Mouse (Mus musculus) left cerebral cortex, postnatal 4 days (tissue): ENCODE measurements at regions not wholly inside any gene's neighbourhood (a gene's known extent, or its start where the extent isn't known, plus 50 kb on each side); places are given as distances from the start of the nearest gene placed in this dataset.

Experiments
- DNase-seq: peaks from one replicate; pipeline ENCODE4 v3.0.0-alpha.2; 2022
- intact Hi-C: fragments of 180-260 bp; cut with DNase I; formaldehyde crosslinking; loops from one replicate; pipeline ENCODE4 v1.15.1; 2025

GRCm38 (mm10) chr5:133365771-133366170, 733.7 kb upstream of the Castor2 start:
- intact Hi-C loops = no loop called here
- peak; percentile 88 for DNase-seq

GRCm38 (mm10) chr5:133347516-133347915, 752.0 kb upstream of the Castor2 start:
- DNase-seq = no peak
- intact Hi-C loops = no loop called here

DNA sequence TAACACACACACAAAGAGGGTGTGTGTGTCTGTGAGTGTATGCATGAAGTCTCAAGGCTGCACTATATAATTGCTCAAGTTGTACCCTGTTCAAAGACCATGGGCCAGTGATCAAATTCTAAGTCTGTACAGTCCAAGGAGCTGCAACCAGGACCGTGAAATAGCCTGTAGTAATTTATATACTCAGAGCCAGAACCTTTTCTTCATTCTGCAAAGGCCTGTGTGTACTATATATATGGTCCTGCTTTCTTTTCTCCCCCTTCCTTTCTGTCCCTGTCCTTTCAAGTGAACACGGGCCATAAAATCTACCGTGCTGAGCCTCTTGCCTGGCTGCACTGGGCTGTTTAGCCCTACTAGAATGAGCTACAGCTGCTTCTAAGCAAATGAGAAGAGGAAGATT, 757.5 kb upstream of the Castor2 start:
- intact Hi-C loops = no loop called here
- no peak for DNase-seq

DNA sequence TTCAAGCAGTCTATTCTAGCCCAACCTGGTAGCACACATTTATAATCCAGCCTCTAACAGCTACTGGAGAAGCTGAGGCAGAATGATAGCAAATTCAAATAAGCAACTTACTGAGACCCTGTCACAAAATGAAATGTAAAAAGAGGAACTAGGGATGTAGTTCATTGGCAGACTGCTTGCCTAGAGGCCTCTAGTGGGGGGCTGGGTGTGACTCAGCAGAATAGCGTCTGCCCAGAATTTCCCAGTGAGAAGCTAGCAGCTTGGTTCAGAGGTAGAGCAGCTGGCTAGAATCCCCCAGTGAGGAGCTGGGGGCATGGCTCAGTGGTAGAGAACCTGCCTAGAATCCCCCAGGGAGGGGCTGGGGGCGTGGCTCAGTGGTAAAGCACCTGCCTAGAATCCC, 777.5 kb upstream of the Auts2 start:
- intact Hi-C loops = no loop called here
- no peak for DNase-seq

- intact Hi-C loops = no loop called here
- DNase-seq = no peak
These were observed 777.1 kb upstream of the Auts2 start for GRCm38 (mm10) chr5:133320206-133320605.

DNA sequence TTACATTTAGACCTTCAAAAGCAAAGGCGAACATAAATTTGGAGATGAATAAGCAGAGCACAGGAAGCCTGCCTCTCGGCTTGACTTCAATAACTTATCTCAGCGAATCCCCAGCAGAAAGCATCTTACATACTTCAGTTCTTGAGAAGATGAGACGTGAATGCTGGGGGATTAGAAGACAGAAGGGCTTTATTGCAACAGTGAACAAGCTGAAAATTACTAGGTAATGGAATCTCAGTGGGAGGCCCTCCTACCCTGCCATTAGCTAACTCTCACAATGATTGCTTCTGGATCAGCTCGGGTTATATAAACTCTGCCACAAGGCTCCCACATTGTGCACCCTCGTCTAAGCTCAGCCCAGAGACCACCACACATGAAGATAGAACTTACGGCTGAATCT, 770.9 kb upstream of the Auts2 start:
- intact Hi-C loops = no loop called here
- DNase-seq = no peak

- intact Hi-C loops = no loop called here
- DNase-seq = peak; percentile 77
These were observed 768.1 kb upstream of the Auts2 start for GRCm38 (mm10) chr5:133310979-133311890.

- no peak for DNase-seq
- intact Hi-C loops = no loop called here
These were observed 724.7 kb upstream of the Auts2 start for GRCm38 (mm10) chr5:133267887-133268286.

- DNase-seq = no peak
- intact Hi-C loops = no loop called here
These were observed 724.2 kb upstream of the Auts2 start for GRCm38 (mm10) chr5:133267356-133267755.

DNA sequence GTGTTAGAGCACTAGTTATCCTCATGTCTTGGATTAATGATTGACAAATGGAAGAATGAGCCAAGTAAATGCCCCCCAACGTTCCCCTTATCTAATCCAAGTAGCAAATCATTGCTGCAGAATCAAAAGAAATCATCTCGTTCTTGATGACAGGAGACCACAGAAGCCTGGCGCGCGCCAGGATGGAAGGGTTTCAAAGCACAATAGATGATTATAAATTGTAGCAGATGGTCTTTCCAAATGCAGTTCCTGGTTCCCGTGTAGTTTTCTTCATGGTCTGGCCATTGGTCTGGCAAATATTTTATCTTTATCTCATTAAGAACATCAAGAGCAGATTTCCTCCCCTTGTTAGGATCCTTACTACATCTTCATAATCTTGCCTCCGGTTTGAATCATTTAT, 721.8 kb upstream of the Auts2 start:
- intact Hi-C loops = no loop called here
- peak; percentile 20 for DNase-seq

GRCm38 (mm10) chr5:133218801-133219200, 675.7 kb upstream of the Auts2 start:
- intact Hi-C loops = no loop called here
- no peak for DNase-seq

GRCm38 (mm10) chr5:133198546-133198945, 655.4 kb upstream of the Auts2 start:
- no peak for DNase-seq
- intact Hi-C loops = no loop called here

DNA sequence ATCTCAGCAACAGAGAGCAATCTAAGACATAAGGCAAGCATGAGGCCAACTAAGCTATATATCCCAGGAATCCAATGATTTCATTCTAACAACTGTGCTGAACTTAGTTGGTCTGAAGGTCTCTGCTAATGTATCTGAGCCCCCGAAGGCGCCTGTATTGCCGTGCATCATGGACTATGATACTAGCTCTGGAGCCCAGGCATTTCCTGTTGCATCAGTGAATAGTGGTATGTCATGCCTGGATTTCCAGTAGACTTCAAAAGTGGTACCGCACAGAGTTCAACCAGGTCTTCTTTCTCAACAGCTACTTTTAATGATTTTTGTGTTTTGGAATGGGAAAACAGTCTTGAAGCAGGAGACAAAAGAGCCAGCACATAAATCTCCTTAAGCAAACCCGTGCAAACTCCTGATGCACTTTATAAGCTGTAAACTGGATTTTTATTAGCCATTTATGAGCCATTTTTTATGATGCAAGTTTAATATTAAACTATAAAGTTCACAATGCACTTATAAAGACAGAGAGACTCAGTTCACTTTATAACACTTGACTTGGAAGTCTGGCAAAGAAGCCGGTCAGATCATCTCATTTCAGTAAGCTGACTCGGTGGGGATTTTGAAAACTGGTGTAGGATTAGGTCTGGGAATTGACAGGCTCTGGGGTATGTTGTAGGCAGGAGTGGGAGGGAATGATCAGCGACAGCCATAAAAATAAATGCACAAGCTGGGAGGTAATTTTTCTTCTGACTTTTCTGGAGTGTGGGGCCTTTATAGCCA, 646.8 kb upstream of the Auts2 start:
- no peak for DNase-seq
- intact Hi-C loops = no loop called here

DNA sequence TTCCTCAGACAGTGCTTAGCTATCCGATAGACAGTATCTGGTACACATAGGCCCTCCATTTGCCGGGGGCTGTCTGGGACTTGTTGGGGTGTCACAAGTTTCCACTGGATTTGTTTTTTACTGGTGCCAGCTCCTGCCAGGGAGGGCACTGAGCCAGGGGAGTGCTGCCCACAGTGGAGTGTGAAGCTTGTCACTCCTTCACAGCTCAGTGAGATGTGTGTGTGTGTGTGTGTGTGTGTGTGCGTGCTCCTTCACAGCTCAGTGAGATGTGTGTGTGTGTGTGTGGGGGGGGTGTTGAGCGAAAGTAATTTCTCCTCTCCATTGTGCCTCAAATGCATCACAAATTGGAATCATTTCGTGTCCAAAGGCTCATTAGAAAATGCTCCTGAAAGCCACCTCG, 632.5 kb upstream of the Auts2 start:
- DNase-seq = peak; percentile 61
- intact Hi-C loops = no loop called here

DNA sequence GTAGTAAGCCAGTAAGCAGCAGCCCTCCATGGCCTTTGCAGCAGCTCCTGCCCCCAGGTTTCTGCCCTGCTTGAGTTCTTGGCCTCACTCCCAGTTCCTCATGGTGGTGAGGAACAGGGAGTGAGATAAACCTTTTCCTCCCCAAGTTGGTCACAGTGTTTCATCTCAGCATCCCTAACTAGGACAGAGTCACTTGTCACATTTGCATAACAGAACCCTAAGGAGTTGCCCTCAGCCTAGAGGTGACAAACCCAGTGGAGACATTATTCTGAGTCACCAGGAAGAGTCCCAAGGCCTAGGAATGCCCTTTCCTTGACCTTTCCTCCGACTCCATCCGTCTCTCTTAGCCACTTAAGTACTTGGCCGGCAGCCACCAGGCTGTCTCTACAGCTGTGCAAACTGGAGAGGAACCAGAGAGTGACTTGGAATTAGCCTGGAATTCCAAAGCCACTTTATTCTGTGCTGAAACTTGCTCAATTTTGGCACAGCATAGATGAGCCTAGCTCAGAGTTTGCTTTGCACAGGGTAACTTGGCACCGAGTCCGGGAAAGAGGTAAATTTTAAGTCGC, 630.1 kb upstream of the Auts2 start:
- intact Hi-C loops = no loop called here
- peak; percentile 39 for DNase-seq

GRCm38 (mm10) chr5:133172686-133173085, 629.5 kb upstream of the Auts2 start:
- intact Hi-C loops = no loop called here

DNA sequence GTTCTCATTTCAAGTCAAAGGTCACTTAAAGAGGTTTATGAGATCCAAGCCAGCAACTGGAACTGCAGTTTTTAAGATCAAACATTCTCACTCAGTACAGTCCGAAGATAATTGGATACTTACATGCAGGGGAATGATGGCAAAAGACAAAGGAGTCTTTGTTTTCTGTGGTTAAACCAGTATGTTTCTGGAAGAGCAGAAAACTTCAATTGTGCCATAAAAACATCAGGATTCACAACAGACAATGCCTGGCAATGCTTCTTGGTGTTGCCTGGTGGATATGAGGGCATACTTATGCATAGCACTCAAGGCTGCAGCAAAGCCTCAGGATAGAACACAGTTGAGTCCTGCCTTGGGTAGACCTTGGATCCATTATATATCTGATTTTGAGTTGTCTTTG, 628.1 kb upstream of the Auts2 start:
- no peak for DNase-seq
- intact Hi-C loops = no loop called here

More at GRCm38 (mm10) chr5:133172686-133173085, 629.5 kb upstream of the Auts2 start:
- DNase-seq = no peak

- DNase-seq = no peak
- intact Hi-C loops = no loop called here
These were observed 624.4 kb upstream of the Auts2 start for GRCm38 (mm10) chr5:133167576-133167975.

DNA sequence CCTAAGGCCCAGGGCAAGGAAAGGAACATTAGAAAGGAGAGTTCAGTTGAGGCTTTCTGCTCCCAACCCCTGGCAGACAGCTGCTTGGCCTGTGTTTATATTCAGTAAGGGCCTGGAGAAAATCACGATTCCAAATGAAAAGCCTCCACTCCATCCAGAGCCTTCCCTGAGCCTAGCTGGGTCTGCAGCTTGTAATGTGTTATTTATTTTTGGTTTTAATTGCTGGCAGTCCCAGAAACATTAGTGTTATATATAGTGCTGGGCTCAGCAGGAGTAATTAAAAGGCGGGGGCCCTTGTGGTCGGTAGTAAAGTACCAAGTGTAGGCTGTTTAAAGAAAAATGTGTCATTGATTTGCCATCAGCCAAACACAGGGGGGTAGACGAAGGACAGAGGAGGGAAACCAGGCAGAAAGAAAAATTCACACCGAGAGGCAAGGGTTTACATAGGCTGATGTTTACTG, 623.9 kb upstream of the Auts2 start:
- intact Hi-C loops = no loop called here
- no peak for DNase-seq

- peak; percentile 63 for DNase-seq
- intact Hi-C loops = no loop called here
These were observed 613.1 kb upstream of the Auts2 start for GRCm38 (mm10) chr5:133156115-133156857.

DNA sequence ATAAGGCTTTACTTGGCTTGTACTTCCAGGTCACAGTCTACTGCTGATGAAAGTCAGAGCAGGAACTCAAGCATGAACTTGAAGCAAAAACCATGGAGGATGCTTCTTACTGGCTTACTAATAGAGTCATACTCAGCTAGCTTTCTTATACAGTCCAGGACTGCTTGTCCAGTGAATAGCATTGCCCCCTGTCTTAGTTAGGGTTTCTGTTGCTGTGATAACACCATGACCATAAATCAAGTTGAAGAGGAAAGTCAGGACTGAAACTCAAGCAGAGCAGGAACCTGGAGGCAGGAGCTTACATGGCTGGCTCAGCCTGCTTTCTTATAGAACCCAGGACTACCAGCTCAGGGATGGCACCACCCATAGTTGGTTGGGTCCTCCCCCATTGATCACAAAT, 602.9 kb upstream of the Auts2 start:
- intact Hi-C loops = no loop called here
- DNase-seq = no peak
